Mouse (Mus musculus): ENCODE data around the gene Iah1. TPM values are rescaled to one million over a fixed set of nuclear protein-coding genes. Genes with fewer than 3 reads are reported as not detected.
A peak's percentile ranks its signal among the peaks of the same experiment; 100 is the strongest.

The Iah1 gene
- polyA plus RNA-seq, 1 experiment from 2014 or later: 45.1 TPM

- 84% methylated on average over 4 of the region's 4 CpGs for WGBS
Measured at GRCm38 (mm10) chr12:21306721-21307120, 9.5 kb upstream of the Iah1 start.

GRCm38 (mm10) chr12:21312201-21312600, 4.0 kb upstream of the Iah1 start:
- Histone ChIP-seq H3K4me1 (replicated peaks; ENCODE audit: control insufficient read depth, insufficient read depth) (no peaks in the 10 kb centered on the region), H3K9me3 (ENCODE audit: control insufficient read depth, low read length) (no peaks in the 10 kb centered on the region), H3K9ac (ENCODE audit: low read length) (no peak overlapping the region), H3K4me2 (replicated peaks; ENCODE audit: low read depth) (no peak overlapping the region), H3K27me3 (ENCODE audit: control insufficient read depth, insufficient read depth, low read length) (no peaks in the 10 kb centered on the region), H3K36me3 (ENCODE audit: control insufficient read depth, insufficient read depth, low read length) (peaks cover 23% of the 10 kb centered on the region), H3K27ac (replicated peaks) (no peak overlapping the region), H3K4me3 (ENCODE audit: low read depth, low read length) (no peak overlapping the region)
- 88% methylated on average over 5 of the region's 5 CpGs for WGBS
- DNase-seq (ENCODE audit: low spot score): no peak
- TF ChIP-seq CTCF (IDR thresholded peaks at IDR 0.05; ENCODE audit: low read depth) (no peak), EP300 (optimal IDR thresholded peaks at IDR 0.05) (no peak)
- no peak for ATAC-seq (ENCODE audit: low FRiP score, low TSS enrichment)

More at GRCm38 (mm10) chr12:21306721-21307120, 9.5 kb upstream of the Iah1 start:
- Histone ChIP-seq H3K4me1 (replicated peaks; ENCODE audit: control insufficient read depth, insufficient read depth) (no peaks in the 10 kb centered on the region), H3K4me3 (ENCODE audit: low read depth, low read length) (no peak overlapping the region), H3K27ac (replicated peaks) (no peak overlapping the region), H3K27me3 (ENCODE audit: control insufficient read depth, insufficient read depth, low read length) (no peaks in the 10 kb centered on the region), H3K9ac (ENCODE audit: low read length) (no peak overlapping the region), H3K9me3 (ENCODE audit: control insufficient read depth, low read length) (no peaks in the 10 kb centered on the region), H3K36me3 (ENCODE audit: control insufficient read depth, insufficient read depth, low read length) (peaks cover 32% of the 10 kb centered on the region), H3K4me2 (replicated peaks; ENCODE audit: low read depth) (no peak overlapping the region)
- no peak for TF ChIP-seq CTCF (IDR thresholded peaks at IDR 0.05; ENCODE audit: low read depth)
- no peak for TF ChIP-seq EP300 (optimal IDR thresholded peaks at IDR 0.05)
- no peak for ATAC-seq (ENCODE audit: low FRiP score, low TSS enrichment)
- DNase-seq (ENCODE audit: low spot score): no peak

GRCm38 (mm10) chr12:21316869-21317265, 678 bp downstream of the Iah1 start:
- H3K4me3 ChIP-seq (ENCODE audit: low read depth, low read length): peak overlapping the region; percentile 72
- H3K27ac ChIP-seq (replicated peaks): no peak overlapping the region
- no peaks in the 10 kb centered on the region for H3K9me3 ChIP-seq (ENCODE audit: control insufficient read depth, low read length)
- H3K4me2 ChIP-seq (replicated peaks; ENCODE audit: low read depth): peak overlapping the region; percentile 68
- no peaks in the 10 kb centered on the region for H3K27me3 ChIP-seq (ENCODE audit: control insufficient read depth, insufficient read depth, low read length)
- WGBS: 18% methylated on average over 7 of the region's 7 CpGs
- no peak for DNase-seq (ENCODE audit: low spot score)
- H3K9ac ChIP-seq (ENCODE audit: low read length): peak overlapping the region; percentile 74
- no peak for ATAC-seq (ENCODE audit: low FRiP score, low TSS enrichment)
- peaks cover 8% of the 10 kb centered on the region for H3K36me3 ChIP-seq (ENCODE audit: control insufficient read depth, insufficient read depth, low read length)
- no peaks in the 10 kb centered on the region for H3K4me1 ChIP-seq (replicated peaks; ENCODE audit: control insufficient read depth, insufficient read depth)
- no peak for TF ChIP-seq EP300 (optimal IDR thresholded peaks at IDR 0.05)
- no peak for TF ChIP-seq CTCF (IDR thresholded peaks at IDR 0.05; ENCODE audit: low read depth)

- DNase-seq (ENCODE audit: low spot score) (peak; percentile 47), ATAC-seq (ENCODE audit: low FRiP score, low TSS enrichment) (no peak)
- H3K36me3 ChIP-seq (ENCODE audit: control insufficient read depth, insufficient read depth, low read length): peaks cover 7% of the 10 kb centered on the region
- H3K4me3 ChIP-seq (ENCODE audit: low read depth, low read length): no peak overlapping the region
- H3K9me3 ChIP-seq (ENCODE audit: control insufficient read depth, low read length): no peaks in the 10 kb centered on the region
- H3K9ac ChIP-seq (ENCODE audit: low read length): no peak overlapping the region
- H3K4me1 ChIP-seq (replicated peaks; ENCODE audit: control insufficient read depth, insufficient read depth): no peaks in the 10 kb centered on the region
- no peak overlapping the region for H3K27ac ChIP-seq (replicated peaks)
- no peak for TF ChIP-seq EP300 (optimal IDR thresholded peaks at IDR 0.05)
- peak; percentile 83 for TF ChIP-seq CTCF (IDR thresholded peaks at IDR 0.05; ENCODE audit: low read depth)
- no peak overlapping the region for H3K4me2 ChIP-seq (replicated peaks; ENCODE audit: low read depth)
- no peaks in the 10 kb centered on the region for H3K27me3 ChIP-seq (ENCODE audit: control insufficient read depth, insufficient read depth, low read length)
- 80% methylated on average over 12 of the region's 12 CpGs for WGBS
Measured at GRCm38 (mm10) chr12:21318143-21318895, 2.1 kb downstream of the Iah1 start.

- ATAC-seq (ENCODE audit: low FRiP score, low TSS enrichment): no peak
- H3K4me2 ChIP-seq (replicated peaks; ENCODE audit: low read depth): no peak overlapping the region
- H3K9me3 ChIP-seq (ENCODE audit: control insufficient read depth, low read length): no peaks in the 10 kb centered on the region
- DNase-seq (ENCODE audit: low spot score): no peak
- no peak overlapping the region for H3K4me3 ChIP-seq (ENCODE audit: low read depth, low read length)
- no peak overlapping the region for H3K9ac ChIP-seq (ENCODE audit: low read length)
- H3K27ac ChIP-seq (replicated peaks): no peak overlapping the region
- 81% methylated on average over 4 of the region's 4 CpGs for WGBS
- H3K4me1 ChIP-seq (replicated peaks; ENCODE audit: control insufficient read depth, insufficient read depth): no peaks in the 10 kb centered on the region
- no peaks in the 10 kb centered on the region for H3K27me3 ChIP-seq (ENCODE audit: control insufficient read depth, insufficient read depth, low read length)
- peaks cover 2% of the 10 kb centered on the region for H3K36me3 ChIP-seq (ENCODE audit: control insufficient read depth, insufficient read depth, low read length)
- no peak for TF ChIP-seq CTCF (IDR thresholded peaks at IDR 0.05; ENCODE audit: low read depth)
- no peak for TF ChIP-seq EP300 (optimal IDR thresholded peaks at IDR 0.05)
Measured at GRCm38 (mm10) chr12:21320317-21320716, 4.1 kb downstream of the Iah1 start.

GRCm38 (mm10) chr12:21321170-21321569, 5.0 kb downstream of the Iah1 start:
- DNase-seq (ENCODE audit: low spot score) (no peak), ATAC-seq (ENCODE audit: low FRiP score, low TSS enrichment) (no peak)
- WGBS: 81% methylated on average over 9 of the region's 9 CpGs
- TF ChIP-seq CTCF (IDR thresholded peaks at IDR 0.05; ENCODE audit: low read depth) (no peak), EP300 (optimal IDR thresholded peaks at IDR 0.05) (no peak)
- no peak overlapping the region for H3K27ac ChIP-seq (replicated peaks)
- no peaks in the 10 kb centered on the region for H3K9me3 ChIP-seq (ENCODE audit: control insufficient read depth, low read length)
- no peak overlapping the region for H3K4me2 ChIP-seq (replicated peaks; ENCODE audit: low read depth)
- H3K36me3 ChIP-seq (ENCODE audit: control insufficient read depth, insufficient read depth, low read length): peaks cover 3% of the 10 kb centered on the region
- H3K4me3 ChIP-seq (ENCODE audit: low read depth, low read length): no peak overlapping the region
- no peaks in the 10 kb centered on the region for H3K27me3 ChIP-seq (ENCODE audit: control insufficient read depth, insufficient read depth, low read length)
- no peak overlapping the region for H3K9ac ChIP-seq (ENCODE audit: low read length)
- H3K4me1 ChIP-seq (replicated peaks; ENCODE audit: control insufficient read depth, insufficient read depth): no peaks in the 10 kb centered on the region

Measured in stomach, postnatal 0 days (tissue).